Mouse (Mus musculus) hindbrain, embryonic 16.5 days (tissue): ENCODE measurements at regions not wholly inside any gene's neighbourhood (a gene's known extent, or its start where the extent isn't known, plus 50 kb on each side); places are given as distances from the start of the nearest gene placed in this dataset.
"Not testable (repeated sequence)": the region's sequence is repeated elsewhere in the genome, so short reads cannot be mapped to it uniquely, and the experiment has no call there.

Source experiments
- ATAC-seq: fragments of 200-750 bp; cut with Nextera tagmentation; 2 replicates; pipeline ENCODE4 v1.8.0; 2017; ENCODE audit warnings: moderate TSS enrichment, moderate library complexity
- H3K27ac ChIP-seq: fragments of 300-500 bp; sonication (generic); 2 replicates; pipeline ENCODE4 v1.5.1; 2014; ENCODE audit warnings: low read depth, mild to moderate bottlenecking, control low read depth, low read length, moderate library complexity
- H3K27me3 ChIP-seq: fragments of 300-500 bp; sonication (generic); replicated peaks from 2 replicates; pipeline ENCODE4 v1.6.1; 2014; ENCODE audit warnings: low read length; ENCODE audit not compliant: control insufficient read depth, insufficient read depth
- H3K36me3 ChIP-seq: fragments of 300-500 bp; sonication (generic); 2 replicates; pipeline ENCODE4 v1.6.1; 2014; ENCODE audit warnings: mild to moderate bottlenecking, low read length, moderate library complexity, mixed read lengths; ENCODE audit not compliant: control insufficient read depth, insufficient read depth
- H3K4me1 ChIP-seq: fragments of 300-500 bp; sonication (generic); 2 replicates; pipeline ENCODE4 v1.6.1; 2014; ENCODE audit warnings: low read depth, low read length; ENCODE audit not compliant: control insufficient read depth, insufficient read depth
- H3K4me2 ChIP-seq: fragments of 300-500 bp; sonication (generic); 2 replicates; pipeline ENCODE4 v1.6.1; 2014; ENCODE audit warnings: mild to moderate bottlenecking, low read length, control low read depth, moderate library complexity
- H3K4me3 ChIP-seq: fragments of 300-500 bp; sonication (generic); 2 replicates; pipeline ENCODE4 v1.5.1; 2014; ENCODE audit warnings: mild to moderate bottlenecking, low read length, control low read depth, moderate library complexity
- H3K9ac ChIP-seq: fragments of 300-500 bp; sonication (generic); 2 replicates; pipeline ENCODE4 v1.6.1; 2014; ENCODE audit warnings: low read depth, mild to moderate bottlenecking, control low read depth, low read length, moderate library complexity
- H3K9me3 ChIP-seq: fragments of 300-500 bp; sonication (generic); 2 replicates; pipeline ENCODE4 v1.6.1; 2014; ENCODE audit warnings: mild to moderate bottlenecking, low read length, moderate library complexity; ENCODE audit not compliant: control insufficient read depth
- WGBS: fragments of 180-500 bp; shearing (Covaris S2); extraction: QIAGEN DNeasy Blood & Tissue Kit; methylation state at CpG from one replicate; pipeline ENCODE4 v1.1.7; 2014; 5-methylcytosine and 5-hydroxymethylcytosine counted together

DNA sequence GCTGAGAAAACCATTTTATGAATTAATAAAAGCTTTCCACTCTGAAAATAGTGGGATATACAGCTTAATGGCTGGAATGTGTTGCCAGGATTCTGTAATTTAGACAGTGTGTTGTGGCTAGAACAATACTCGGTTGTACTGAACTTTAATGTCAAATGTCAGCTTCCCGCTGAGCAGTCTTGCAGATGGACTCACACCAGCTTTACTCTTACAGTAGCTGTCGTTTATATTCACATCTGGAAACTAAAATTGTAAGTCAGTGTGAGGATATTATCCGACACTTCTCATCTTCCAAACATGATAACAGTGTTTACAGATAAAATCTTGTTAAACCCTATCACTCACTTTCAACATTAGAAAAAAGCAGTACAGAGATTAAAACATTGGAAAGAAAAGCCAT, 328.3 kb upstream of the Gje1 start:
- Histone ChIP-seq H3K4me1 (no peaks in the 10 kb centered on the region), H3K4me2 (no peak overlapping the region), H3K27me3 (no peaks in the 10 kb centered on the region), H3K4me3 (no peak overlapping the region), H3K36me3 (no peaks in the 10 kb centered on the region), H3K9ac (no peak overlapping the region), H3K9me3 (no peaks in the 10 kb centered on the region), H3K27ac (no peak overlapping the region; the same call in 1 of the 2 replicates)
- no peak for ATAC-seq
- WGBS, result 62% methylated on average over 4 of the region's 4 CpGs

DNA sequence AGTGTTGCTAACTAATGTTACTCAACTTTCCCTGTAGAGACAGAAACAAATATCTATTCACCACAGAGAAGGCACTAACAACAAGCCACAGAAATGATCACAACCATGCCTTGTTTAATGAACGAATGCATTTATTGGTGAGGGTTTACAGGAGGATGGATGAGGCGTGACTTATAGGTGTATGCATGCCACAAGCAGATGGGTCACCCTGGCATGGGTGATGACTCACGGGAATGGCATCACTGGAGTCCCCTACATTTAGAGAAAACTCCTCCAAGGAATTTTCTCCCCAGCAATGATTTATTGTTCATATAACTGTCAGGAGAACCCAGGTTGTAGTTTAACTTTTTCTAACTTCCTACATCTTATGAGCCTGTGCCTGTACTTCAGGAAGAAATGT, 319.6 kb upstream of the Gje1 start:
- H3K4me3 ChIP-seq, result no peak overlapping the region
- no peak overlapping the region for H3K9ac ChIP-seq
- ATAC-seq, result no peak
- no peaks in the 10 kb centered on the region for H3K27me3 ChIP-seq
- no peak overlapping the region for H3K27ac ChIP-seq
- H3K4me1 ChIP-seq, result no peaks in the 10 kb centered on the region
- no peaks in the 10 kb centered on the region for H3K36me3 ChIP-seq
- no peak overlapping the region for H3K4me2 ChIP-seq
- no peaks in the 10 kb centered on the region for H3K9me3 ChIP-seq
- 80% methylated on average over 3 of the region's 3 CpGs for WGBS

DNA sequence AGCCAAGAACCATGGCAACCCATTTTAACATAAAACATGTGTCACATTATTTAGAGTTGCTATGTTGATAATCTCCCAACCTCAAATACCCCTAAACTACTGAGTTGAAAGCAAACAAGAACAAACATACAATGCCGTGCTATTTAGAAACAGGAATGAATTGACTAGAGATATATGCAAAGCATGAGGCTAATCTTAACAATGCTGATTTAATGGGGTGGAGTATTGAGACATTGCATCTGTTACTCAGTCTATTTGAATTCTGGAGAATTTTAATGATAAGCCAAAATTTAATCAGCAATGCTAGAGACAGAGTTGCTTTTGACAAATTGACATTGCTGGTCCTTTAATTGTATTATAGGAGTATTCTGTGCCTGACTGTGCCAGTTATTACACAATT, 313.5 kb upstream of the Gje1 start:
- H3K4me1 ChIP-seq, result no peaks in the 10 kb centered on the region
- H3K27me3 ChIP-seq, result no peaks in the 10 kb centered on the region
- no peak overlapping the region for H3K4me3 ChIP-seq
- H3K9me3 ChIP-seq, result no peaks in the 10 kb centered on the region
- no peak overlapping the region for H3K4me2 ChIP-seq
- no peaks in the 10 kb centered on the region for H3K36me3 ChIP-seq
- H3K27ac ChIP-seq, result no peak overlapping the region
- WGBS, result 67% methylated on average over 1 of the region's 1 CpGs
- ATAC-seq, result no peak
- H3K9ac ChIP-seq, result no peak overlapping the region

DNA sequence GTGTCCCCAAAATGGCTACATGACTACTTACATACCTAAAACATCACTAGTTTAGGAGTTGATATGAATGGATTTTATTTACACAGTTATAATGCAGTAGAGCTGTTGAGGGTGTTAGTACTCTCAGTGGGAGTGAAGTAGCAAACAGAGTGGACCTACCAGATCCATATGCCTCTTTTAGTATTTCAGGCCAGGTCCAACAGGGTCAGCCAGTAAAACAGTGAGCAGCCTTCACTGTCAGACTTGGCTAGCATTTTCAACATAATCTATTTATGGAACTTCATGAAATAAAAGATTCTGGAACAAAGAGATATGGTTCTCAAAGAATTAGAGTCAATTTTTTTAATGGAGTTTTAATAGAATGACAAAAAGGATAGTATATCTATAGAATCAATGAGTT, 311.1 kb upstream of the Gje1 start:
- Histone ChIP-seq H3K4me1 (no peaks in the 10 kb centered on the region), H3K9me3 (no peaks in the 10 kb centered on the region), H3K4me2 (no peak overlapping the region), H3K27ac (no peak overlapping the region), H3K4me3 (no peak overlapping the region), H3K36me3 (no peaks in the 10 kb centered on the region), H3K9ac (no peak overlapping the region), H3K27me3 (no peaks in the 10 kb centered on the region)
- no peak for ATAC-seq

DNA sequence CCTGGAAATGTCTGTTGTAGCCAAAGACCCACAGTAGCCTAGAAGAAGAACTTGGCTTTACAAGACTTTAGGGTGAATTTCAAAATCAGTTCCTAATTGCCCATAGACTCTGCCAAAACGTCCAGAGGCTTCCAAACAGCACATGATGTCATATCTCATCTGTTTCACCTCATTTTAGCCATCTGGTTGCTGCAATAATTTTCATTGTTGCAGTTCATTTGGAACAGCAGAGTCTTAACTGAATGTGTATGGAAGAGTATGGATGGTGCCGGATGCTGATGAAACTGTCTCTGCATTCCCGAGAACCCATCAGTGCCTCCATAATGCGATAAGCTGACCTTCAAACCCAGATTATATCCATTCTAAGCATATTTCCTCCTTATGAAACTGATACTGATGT, 295.9 kb upstream of the Gje1 start:
- no peaks in the 10 kb centered on the region for H3K27me3 ChIP-seq
- no peaks in the 10 kb centered on the region for H3K36me3 ChIP-seq
- H3K4me2 ChIP-seq, result no peak overlapping the region
- no peaks in the 10 kb centered on the region for H3K4me1 ChIP-seq
- H3K27ac ChIP-seq, result no peak overlapping the region
- H3K9ac ChIP-seq, result no peak overlapping the region
- ATAC-seq, result no peak
- 85% methylated on average over 4 of the region's 4 CpGs for WGBS
- no peak overlapping the region for H3K4me3 ChIP-seq
- H3K9me3 ChIP-seq, result no peaks in the 10 kb centered on the region

DNA sequence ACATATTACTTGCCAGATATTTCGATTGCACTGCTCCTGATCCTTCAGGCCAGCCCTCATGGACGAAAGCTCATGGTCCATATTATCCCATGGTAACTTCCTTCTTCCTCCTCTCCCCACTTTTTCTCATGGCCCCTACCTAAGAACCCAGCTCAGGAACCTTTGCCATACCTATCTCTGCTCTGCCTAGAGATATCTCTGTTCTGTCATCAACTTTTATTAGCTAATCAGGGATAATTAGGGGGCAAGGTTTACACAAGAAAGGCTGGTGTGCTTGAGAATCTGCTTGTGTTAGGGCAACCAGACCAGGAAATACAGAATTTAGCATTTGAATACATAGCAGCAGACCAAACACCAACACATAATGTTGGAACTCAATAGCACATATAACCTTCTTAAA, 278.4 kb upstream of the Gje1 start:
- H3K4me3 ChIP-seq, result no peak overlapping the region
- WGBS, result 91% methylated on average over 2 of the region's 2 CpGs
- H3K4me1 ChIP-seq, result no peaks in the 10 kb centered on the region
- no peak overlapping the region for H3K9ac ChIP-seq
- ATAC-seq, result no peak
- H3K27ac ChIP-seq, result no peak overlapping the region
- no peaks in the 10 kb centered on the region for H3K27me3 ChIP-seq
- H3K4me2 ChIP-seq, result no peak overlapping the region
- H3K9me3 ChIP-seq, result no peaks in the 10 kb centered on the region
- no peaks in the 10 kb centered on the region for H3K36me3 ChIP-seq

DNA sequence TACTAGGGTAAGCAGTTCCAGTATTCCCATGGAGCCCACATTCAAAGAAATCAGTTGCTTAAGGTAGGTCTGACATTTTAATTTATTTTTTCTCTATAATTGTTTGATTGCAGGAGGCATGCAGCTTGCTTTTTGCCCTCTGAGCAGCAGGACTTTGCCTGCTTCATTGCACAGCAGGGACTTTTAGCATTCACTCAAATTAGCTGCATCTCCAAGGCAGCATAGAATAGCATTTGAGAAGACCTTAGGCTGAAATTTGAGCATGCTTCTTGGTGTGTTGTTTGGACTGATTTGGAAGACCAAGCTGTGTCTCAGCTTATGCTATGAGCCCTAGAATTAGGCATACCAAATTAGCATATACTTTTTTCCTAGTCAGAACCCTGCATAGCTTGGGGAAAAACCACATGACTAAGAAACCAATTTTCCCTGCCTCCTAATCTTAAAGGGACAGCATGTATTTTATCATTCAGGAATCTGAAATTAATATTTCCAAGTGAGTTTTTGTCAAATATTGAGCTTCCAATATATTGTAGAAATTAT, 271.7 kb upstream of the Gje1 start:
- Histone ChIP-seq H3K9ac (no peak overlapping the region), H3K4me1 (no peaks in the 10 kb centered on the region), H3K9me3 (no peaks in the 10 kb centered on the region), H3K4me2 (no peak overlapping the region), H3K27me3 (no peaks in the 10 kb centered on the region), H3K36me3 (no peaks in the 10 kb centered on the region), H3K4me3 (no peak overlapping the region), H3K27ac (no peak overlapping the region)
- peak; percentile 37; the same call in 1 of the 2 replicates for ATAC-seq

DNA sequence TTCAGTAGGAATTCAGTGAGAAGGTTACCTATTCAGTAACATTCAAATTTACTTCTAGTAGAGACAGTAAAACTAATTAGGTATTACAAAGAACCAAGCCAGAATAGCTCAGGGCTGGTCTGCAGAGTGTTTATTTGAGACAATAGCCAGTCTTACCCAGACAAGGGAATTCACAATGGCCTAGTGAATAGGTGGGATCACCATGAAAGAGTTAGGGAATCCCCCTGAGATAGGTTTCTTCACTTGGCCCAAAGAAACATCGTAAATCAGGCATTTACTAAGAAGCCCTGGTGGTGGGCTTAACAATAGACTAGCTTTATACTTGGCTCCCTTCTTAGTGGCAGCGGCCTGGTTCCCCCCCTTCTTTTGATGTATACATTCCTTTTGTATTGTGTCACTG, 268.6 kb upstream of the Gje1 start:
- H3K4me1 ChIP-seq, H3K36me3 ChIP-seq, H3K4me3 ChIP-seq, ATAC-seq, H3K9me3 ChIP-seq, H3K9ac ChIP-seq, H3K4me2 ChIP-seq, H3K27ac ChIP-seq, H3K27me3 ChIP-seq: not testable (repeated sequence)
- WGBS, result 24% methylated on average over 2 of the region's 2 CpGs

DNA sequence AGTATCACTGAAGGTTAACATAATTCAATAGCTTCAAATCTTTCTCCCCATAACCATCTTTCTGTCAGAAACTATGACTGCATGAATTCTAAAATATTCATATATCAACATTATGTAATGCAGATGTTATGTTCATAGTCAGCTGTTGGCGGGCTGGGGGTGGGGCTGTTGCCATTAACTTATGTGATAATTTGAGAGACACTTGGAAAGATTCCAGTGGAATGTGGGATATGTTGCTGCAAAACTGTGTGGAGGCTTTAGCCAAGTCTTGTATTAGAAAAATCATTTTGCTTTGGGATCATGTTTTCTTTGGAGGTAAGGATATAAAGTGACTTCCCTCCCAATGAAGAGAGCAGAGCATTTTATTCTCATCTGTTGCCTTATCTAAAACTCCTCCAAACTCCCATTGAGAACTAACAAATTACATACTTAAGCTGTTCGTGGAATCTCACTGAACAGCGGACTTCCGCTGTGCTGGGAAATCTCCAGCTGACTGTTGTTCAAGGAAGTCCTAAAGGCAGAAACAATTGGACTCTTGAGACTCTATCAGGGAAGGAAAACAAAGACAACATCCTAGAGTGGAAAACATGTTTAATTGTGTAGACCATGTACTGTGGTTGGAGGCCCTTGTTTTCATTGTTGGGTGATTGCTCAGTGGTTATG, 260.2 kb upstream of the Gje1 start:
- WGBS, result 47% methylated on average over 4 of the region's 4 CpGs
- Histone ChIP-seq H3K27ac (no peak overlapping the region), H3K4me3 (no peak overlapping the region), H3K4me2 (no peak overlapping the region), H3K9ac (no peak overlapping the region), H3K27me3 (no peaks in the 10 kb centered on the region), H3K9me3 (no peaks in the 10 kb centered on the region), H3K4me1 (no peaks in the 10 kb centered on the region), H3K36me3 (no peaks in the 10 kb centered on the region)
- no peak for ATAC-seq
